Mouse (Mus musculus) intestine, postnatal 0 days (tissue): Measurements from ENCODE around the gene A030003K21Rik. TPM values are rescaled to one million over a fixed set of nuclear protein-coding genes. Genes with fewer than 3 reads are reported as not detected.
A peak's percentile ranks its signal among the peaks of the same experiment; 100 is the strongest.

Experiments used
- ATAC-seq: fragments of 200-750 bp; cut with Nextera tagmentation; 2 replicates; pipeline ENCODE4 v1.8.0; 2017; ENCODE audit warnings: mild to moderate bottlenecking, moderate TSS enrichment, moderate library complexity
- H3K27ac ChIP-seq: fragments of 300-500 bp; sonication (generic); 2 replicates; pipeline ENCODE4 v1.5.1; 2014; ENCODE audit warnings: mild to moderate bottlenecking, low read depth, low read length, moderate library complexity
- H3K27me3 ChIP-seq: fragments of 300-500 bp; sonication (generic); replicated peaks from 2 replicates; pipeline ENCODE4 v1.6.1; 2014; ENCODE audit warnings: low read length, mixed read lengths; ENCODE audit not compliant: control insufficient read depth, insufficient read depth
- H3K36me3 ChIP-seq: fragments of 300-500 bp; sonication (generic); 2 replicates; pipeline ENCODE4 v1.6.1; 2014; ENCODE audit warnings: mild to moderate bottlenecking, moderate library complexity; ENCODE audit not compliant: control insufficient read depth, insufficient read depth
- H3K4me1 ChIP-seq: fragments of 300-500 bp; sonication (generic); replicated peaks from 2 replicates; pipeline ENCODE4 v1.6.1; 2014; ENCODE audit warnings: antibody characterized with exemption, low read length, mixed read lengths; ENCODE audit not compliant: control insufficient read depth, insufficient read depth
- H3K4me2 ChIP-seq: fragments of 300-500 bp; sonication (generic); replicated peaks from 2 replicates; pipeline ENCODE4 v1.6.1; 2014; ENCODE audit warnings: low read depth, mild to moderate bottlenecking, moderate library complexity
- H3K4me3 ChIP-seq: fragments of 300-500 bp; sonication (generic); 2 replicates; pipeline ENCODE4 v1.5.1; 2014; ENCODE audit warnings: low read depth, low read length
- H3K9ac ChIP-seq: fragments of 300-500 bp; sonication (generic); 2 replicates; pipeline ENCODE4 v1.6.1; 2014; ENCODE audit warnings: mild to moderate bottlenecking, low read depth, low read length
- H3K9me3 ChIP-seq: fragments of 300-500 bp; sonication (generic); 2 replicates; pipeline ENCODE4 v1.6.1; 2016; ENCODE audit warnings: mixed run types; ENCODE audit not compliant: control insufficient read depth
- CTCF ChIP-seq: sonication (generic); IDR thresholded peaks from 2 replicates; pipeline ENCODE4 v1.5.1; 2016; ENCODE audit warnings: low read depth, mild to moderate bottlenecking, control low read depth, antibody characterized with exemption, moderate library complexity
- whole genome bisulfite sequencing: fragments of 180-500 bp; shearing (Covaris S2); extraction: QIAGEN DNeasy Blood & Tissue Kit; methylation state at CpG from one replicate; pipeline ENCODE4 v1.1.7; 2014; 5-methylcytosine and 5-hydroxymethylcytosine counted together
- polyA plus RNA-seq: library from polyadenylated mRNA; unstranded; fragments of >200 nt; fragmentation: Nextera tagmentation; extraction: Ambion mirVana; gene quantifications from 2 replicates; pipeline ENCODE4 v1.2.1, GENCODE M21; 2015

The A030003K21Rik gene
- polyA plus RNA-seq, 1 experiment from 2014 or later, result not detected

DNA sequence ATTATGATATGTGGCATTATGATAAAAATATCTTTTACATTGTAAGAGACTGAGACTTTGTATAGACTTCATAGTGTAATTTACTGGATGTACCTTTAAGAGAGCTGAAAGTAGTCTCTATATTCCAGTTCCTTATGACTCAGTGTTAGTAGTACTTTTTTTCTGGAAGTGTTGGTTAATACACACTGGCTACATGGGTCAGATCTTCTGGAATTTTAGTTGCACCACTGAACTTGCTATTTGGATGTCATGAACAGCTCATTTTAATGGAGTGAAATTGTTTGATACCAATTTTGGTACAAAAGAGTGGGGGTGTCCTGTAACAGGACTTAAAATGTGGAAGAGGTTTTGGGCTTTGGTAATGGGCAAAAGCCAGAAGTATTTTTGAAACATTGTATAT, 34.7 kb upstream of the A030003K21Rik start:
- no peak overlapping the region for H3K27ac ChIP-seq
- no peak overlapping the region for H3K9ac ChIP-seq
- H3K4me3 ChIP-seq, result no peak overlapping the region
- no peak for ATAC-seq
- H3K27me3 ChIP-seq, result no peaks in the 10 kb centered on the region
- TF ChIP-seq CTCF, result no peak
- no peak overlapping the region for H3K4me2 ChIP-seq
- H3K4me1 ChIP-seq, result no peaks in the 10 kb centered on the region
- no peaks in the 10 kb centered on the region for H3K36me3 ChIP-seq
- no peaks in the 10 kb centered on the region for H3K9me3 ChIP-seq

DNA sequence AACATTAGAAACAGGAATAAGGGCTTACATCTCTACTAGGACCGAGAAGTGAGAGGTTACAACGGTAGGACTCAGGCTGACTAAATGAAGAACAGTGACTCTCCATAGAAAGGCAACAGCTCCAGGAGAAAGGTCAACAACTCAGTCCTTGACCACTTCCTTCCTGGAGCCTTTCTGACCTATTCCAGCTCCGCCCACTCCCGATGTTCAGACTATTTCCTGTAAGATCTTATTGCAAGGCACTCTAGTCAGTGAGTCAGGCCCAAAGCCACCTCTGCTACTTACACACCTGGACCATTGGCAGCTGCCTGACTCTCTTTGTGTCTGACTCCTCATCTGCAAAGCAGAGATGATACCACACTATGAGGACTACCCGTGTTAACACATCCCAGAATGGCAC, 32.6 kb upstream of the A030003K21Rik start:
- no peak overlapping the region for H3K9ac ChIP-seq
- H3K9me3 ChIP-seq, result no peaks in the 10 kb centered on the region
- H3K27me3 ChIP-seq, result no peaks in the 10 kb centered on the region
- ATAC-seq, result no peak
- no peak overlapping the region for H3K27ac ChIP-seq
- no peak for TF ChIP-seq CTCF
- no peaks in the 10 kb centered on the region for H3K36me3 ChIP-seq
- H3K4me2 ChIP-seq, result no peak overlapping the region
- WGBS, result 77% methylated on average over 5 of the region's 5 CpGs
- no peaks in the 10 kb centered on the region for H3K4me1 ChIP-seq
- no peak overlapping the region for H3K4me3 ChIP-seq

DNA sequence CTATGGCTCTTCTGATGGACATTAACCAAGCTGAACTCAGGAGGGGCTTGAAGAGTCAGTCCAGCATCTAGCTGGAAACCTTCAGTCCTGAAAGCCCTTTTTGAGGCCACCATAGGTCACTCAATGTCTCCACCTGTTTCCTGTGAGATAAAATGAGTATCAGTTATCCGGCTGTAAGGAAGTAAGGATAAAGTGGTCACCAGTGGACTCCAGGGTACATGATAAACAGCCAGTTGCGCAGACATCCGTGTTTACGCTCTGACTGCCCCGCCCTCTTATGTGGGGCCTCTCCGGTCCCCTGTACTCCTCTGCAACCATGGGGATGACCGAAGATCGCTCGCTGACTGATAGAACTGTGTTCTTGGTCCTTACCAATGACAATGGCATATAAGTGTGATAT, 31.2 kb upstream of the A030003K21Rik start:
- TF ChIP-seq CTCF, result no peak
- peak; percentile 54 for ATAC-seq
- Histone ChIP-seq H3K36me3 (no peaks in the 10 kb centered on the region), H3K4me1 (no peaks in the 10 kb centered on the region), H3K9ac (no peak overlapping the region), H3K4me2 (no peak overlapping the region), H3K27ac (no peak overlapping the region), H3K4me3 (no peak overlapping the region), H3K9me3 (no peaks in the 10 kb centered on the region), H3K27me3 (no peaks in the 10 kb centered on the region)
- WGBS, result 36% methylated on average over 9 of the region's 9 CpGs

DNA sequence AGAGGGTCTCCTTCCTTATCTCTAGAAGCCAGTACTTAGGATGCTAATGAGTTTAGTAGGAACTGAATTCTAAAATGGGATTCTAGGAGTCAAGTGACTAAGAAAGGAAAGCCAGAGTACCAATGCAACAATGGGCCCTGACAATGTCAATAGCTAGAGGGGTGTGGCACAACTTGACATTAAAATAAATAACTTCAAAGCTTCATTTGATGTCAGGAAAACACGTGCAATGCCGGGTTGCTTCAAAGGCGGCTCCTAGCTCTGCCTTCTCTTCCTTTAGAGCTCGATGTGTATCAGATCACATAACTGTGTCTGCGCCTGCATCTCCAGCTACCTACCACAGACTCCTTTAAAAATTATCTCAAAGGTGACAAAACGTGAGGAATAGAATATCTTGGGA, 30.7 kb upstream of the A030003K21Rik start:
- H3K27ac ChIP-seq, result no peak overlapping the region
- no peak for ATAC-seq
- WGBS, result 67% methylated on average over 6 of the region's 6 CpGs
- no peak for TF ChIP-seq CTCF
- no peak overlapping the region for H3K9ac ChIP-seq
- no peaks in the 10 kb centered on the region for H3K27me3 ChIP-seq
- no peaks in the 10 kb centered on the region for H3K36me3 ChIP-seq
- H3K4me1 ChIP-seq, result no peaks in the 10 kb centered on the region
- H3K4me2 ChIP-seq, result no peak overlapping the region
- H3K9me3 ChIP-seq, result no peaks in the 10 kb centered on the region
- no peak overlapping the region for H3K4me3 ChIP-seq

DNA sequence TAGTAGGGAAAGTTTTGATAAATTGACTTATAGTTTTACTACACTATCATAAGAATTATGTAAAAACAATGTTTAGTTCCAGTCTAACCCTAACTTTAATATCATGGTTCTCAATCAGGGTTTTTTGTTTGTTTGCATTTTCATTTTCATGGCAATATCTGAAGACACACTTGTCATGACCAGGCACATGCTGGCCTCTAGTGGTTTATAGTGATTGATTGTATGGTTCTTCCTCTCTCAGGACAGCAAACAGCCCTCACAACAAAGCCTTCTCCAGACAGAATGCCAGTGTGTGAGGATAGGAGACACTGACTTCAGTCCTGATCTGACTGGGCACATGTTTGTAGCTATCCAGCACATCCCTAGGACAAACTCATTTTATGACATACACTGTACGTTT, 30.1 kb upstream of the A030003K21Rik start:
- Histone ChIP-seq H3K4me1 (no peaks in the 10 kb centered on the region), H3K9me3 (no peaks in the 10 kb centered on the region), H3K27me3 (no peaks in the 10 kb centered on the region), H3K36me3 (no peaks in the 10 kb centered on the region), H3K9ac (no peak overlapping the region), H3K27ac (no peak overlapping the region), H3K4me3 (no peak overlapping the region), H3K4me2 (no peak overlapping the region)
- TF ChIP-seq CTCF, result peak; percentile 43
- 78% methylated on average over 1 of the region's 1 CpGs for WGBS
- ATAC-seq, result no peak

DNA sequence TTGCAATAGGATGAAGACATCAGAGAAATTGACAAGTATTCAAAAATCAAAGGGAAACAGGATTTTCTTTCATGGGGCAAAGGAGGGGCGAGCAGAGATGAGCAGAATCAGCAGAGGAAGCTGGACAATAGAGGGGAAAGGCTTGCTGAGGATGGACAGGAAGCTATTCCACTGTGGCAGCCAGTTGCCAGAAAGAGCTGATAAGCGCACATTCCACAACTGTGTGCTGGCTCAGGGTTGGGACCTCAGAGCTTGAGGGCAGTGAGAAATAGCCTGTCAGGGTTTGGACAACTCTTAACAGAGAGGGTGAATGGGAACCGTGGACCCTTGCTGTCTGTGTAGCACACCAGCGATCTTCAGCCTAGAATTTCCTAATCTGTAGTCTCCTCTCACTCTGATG, 28.9 kb upstream of the A030003K21Rik start:
- WGBS, result 46% methylated on average over 4 of the region's 4 CpGs
- Histone ChIP-seq H3K9me3 (no peaks in the 10 kb centered on the region), H3K4me3 (no peak overlapping the region), H3K27ac (no peak overlapping the region), H3K4me2 (no peak overlapping the region), H3K4me1 (no peaks in the 10 kb centered on the region), H3K27me3 (no peaks in the 10 kb centered on the region), H3K9ac (no peak overlapping the region), H3K36me3 (no peaks in the 10 kb centered on the region)
- no peak for ATAC-seq
- no peak for TF ChIP-seq CTCF

DNA sequence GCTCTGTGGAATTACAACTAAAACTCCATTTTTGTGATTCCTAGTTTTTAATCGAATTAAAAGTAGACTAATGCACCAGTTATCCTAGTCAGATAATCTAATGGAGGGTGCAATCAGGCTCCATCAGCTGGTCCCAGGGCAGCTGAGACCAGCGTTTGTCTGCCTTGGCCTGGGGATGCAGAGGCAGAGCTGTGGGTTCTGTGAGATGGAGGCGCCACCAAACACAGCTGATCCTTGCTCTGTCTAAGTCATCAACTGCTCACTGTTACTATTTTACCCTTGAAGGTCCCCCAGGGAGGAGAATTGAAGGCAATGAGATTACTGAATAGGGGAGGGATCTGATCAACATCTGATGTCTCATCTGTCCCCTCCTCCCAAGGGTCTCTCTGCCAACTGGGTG, 23.2 kb upstream of the A030003K21Rik start:
- ATAC-seq, result no peak
- H3K4me2 ChIP-seq, result no peak overlapping the region
- H3K4me3 ChIP-seq, result no peak overlapping the region
- H3K9ac ChIP-seq, result no peak overlapping the region
- no peaks in the 10 kb centered on the region for H3K9me3 ChIP-seq
- H3K27me3 ChIP-seq, result no peaks in the 10 kb centered on the region
- no peak overlapping the region for H3K27ac ChIP-seq
- no peaks in the 10 kb centered on the region for H3K4me1 ChIP-seq
- 71% methylated on average over 3 of the region's 3 CpGs for WGBS
- TF ChIP-seq CTCF, result no peak
- no peaks in the 10 kb centered on the region for H3K36me3 ChIP-seq
